Mouse (Mus musculus): Measurements from ENCODE around the gene Dag1. TPM values are rescaled to one million over a fixed set of nuclear protein-coding genes. Genes with fewer than 3 reads are reported as not detected.

Gene Dag1
- polyA plus RNA-seq, 1 experiment from 2014 or later, result 58.6 TPM

DNA sequence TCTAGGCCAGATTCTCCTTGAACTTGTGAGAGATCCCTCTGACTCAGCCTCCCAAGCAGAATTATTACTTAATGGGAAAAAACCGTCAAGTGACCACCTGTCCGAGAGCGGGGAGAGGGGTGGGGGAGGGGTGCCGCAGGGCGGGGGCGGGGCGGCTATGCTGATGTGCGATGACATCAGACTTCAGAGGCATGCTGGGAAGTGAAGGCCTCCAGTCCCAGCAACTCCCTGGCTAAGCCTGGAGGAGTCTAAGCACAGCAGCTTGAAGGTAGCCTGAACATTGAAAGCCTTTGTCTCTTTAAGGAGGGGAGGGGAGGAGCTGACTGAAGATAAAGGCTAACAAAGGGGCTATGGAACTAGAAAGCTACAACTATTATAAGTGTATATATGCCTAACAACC is 98.6 kb downstream of the Dag1 start:
- Histone ChIP-seq H3K36me3 (ENCODE audit: control insufficient read depth, insufficient read depth, low read length) (no peaks in the 10 kb centered on the region), H3K9ac (replicated peaks; ENCODE audit: low read depth, low read length) (no peak overlapping the region), H3K4me1 (ENCODE audit: control insufficient read depth, insufficient read depth, low read length) (no peaks in the 10 kb centered on the region), H3K4me3 (ENCODE audit: low read depth, low read length) (no peak overlapping the region), H3K4me2 (ENCODE audit: low read depth, low read length) (no peak overlapping the region), H3K27ac (ENCODE audit: low read depth, low read length) (no peak overlapping the region), H3K27me3 (ENCODE audit: control insufficient read depth, insufficient read depth, low read length) (no peaks in the 10 kb centered on the region), H3K9me3 (ENCODE audit: control insufficient read depth, low read length) (no peaks in the 10 kb centered on the region)
- ATAC-seq (ENCODE audit: low read depth), result no peak
- WGBS, result 40% methylated on average over 8 of the region's 8 CpGs

DNA sequence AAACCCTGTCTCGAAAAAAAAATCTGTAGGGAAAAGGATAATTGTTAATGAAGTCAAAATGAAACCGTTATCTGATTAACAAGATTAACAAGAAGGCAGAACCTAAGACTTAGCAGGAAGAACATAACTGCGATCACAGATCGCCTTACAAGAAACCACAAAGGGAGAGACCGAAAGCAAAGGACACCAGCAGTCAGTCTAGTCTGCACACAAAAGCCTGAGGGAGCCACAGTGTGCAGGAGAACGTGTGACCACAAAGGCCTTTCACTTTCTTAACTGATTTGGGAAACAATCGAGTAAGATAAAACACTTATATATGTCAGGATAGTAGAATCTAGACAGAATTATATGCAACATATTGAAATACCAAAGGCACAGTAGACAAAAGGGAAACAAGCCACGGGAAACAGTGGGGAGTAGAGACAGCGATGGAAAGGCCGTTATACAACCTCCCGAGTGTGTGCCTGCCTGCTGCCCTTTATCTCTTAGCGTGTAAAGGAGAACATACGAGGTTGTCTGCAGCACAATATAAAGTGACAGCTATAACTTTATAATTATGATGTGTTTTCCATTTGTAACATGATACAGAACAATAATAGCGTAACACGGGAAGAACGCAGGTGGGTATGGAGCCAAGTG is 100.0 kb downstream of the Dag1 start:
- H3K4me2 ChIP-seq (ENCODE audit: low read depth, low read length), result no peak overlapping the region
- no peak overlapping the region for H3K27ac ChIP-seq (ENCODE audit: low read depth, low read length)
- H3K36me3 ChIP-seq (ENCODE audit: control insufficient read depth, insufficient read depth, low read length), result no peaks in the 10 kb centered on the region
- H3K27me3 ChIP-seq (ENCODE audit: control insufficient read depth, insufficient read depth, low read length), result no peaks in the 10 kb centered on the region
- ATAC-seq (ENCODE audit: low read depth), result no peak
- H3K9ac ChIP-seq (replicated peaks; ENCODE audit: low read depth, low read length), result no peak overlapping the region
- H3K9me3 ChIP-seq (ENCODE audit: control insufficient read depth, low read length), result no peaks in the 10 kb centered on the region
- WGBS, result 68% methylated on average over 16 of the region's 16 CpGs
- no peak overlapping the region for H3K4me3 ChIP-seq (ENCODE audit: low read depth, low read length)
- no peaks in the 10 kb centered on the region for H3K4me1 ChIP-seq (ENCODE audit: control insufficient read depth, insufficient read depth, low read length)

DNA sequence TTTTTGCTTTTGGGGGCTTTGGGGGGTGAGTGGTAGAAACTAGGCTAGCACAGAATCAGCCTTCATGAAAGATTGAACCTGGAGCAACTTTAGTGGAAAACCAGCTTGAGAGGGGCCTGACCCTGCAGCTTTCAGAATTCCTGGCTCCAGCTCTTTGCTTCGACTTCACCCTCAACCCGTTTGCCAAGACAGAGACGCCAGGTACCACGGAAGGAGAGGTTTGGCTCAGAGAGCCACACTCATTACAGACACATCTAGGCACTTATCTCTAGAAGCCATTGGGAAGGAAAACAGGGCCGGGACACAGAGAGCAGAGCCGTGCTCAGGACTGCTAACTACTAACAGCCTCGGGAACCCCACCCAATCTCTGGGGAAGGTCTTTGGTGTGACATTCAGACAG is 105.9 kb downstream of the Dag1 start:
- Histone ChIP-seq H3K4me3 (ENCODE audit: low read depth, low read length) (no peak overlapping the region), H3K9ac (replicated peaks; ENCODE audit: low read depth, low read length) (no peak overlapping the region), H3K27ac (ENCODE audit: low read depth, low read length) (no peak overlapping the region), H3K36me3 (ENCODE audit: control insufficient read depth, insufficient read depth, low read length) (no peaks in the 10 kb centered on the region), H3K9me3 (ENCODE audit: control insufficient read depth, low read length) (no peaks in the 10 kb centered on the region), H3K4me2 (ENCODE audit: low read depth, low read length) (no peak overlapping the region), H3K4me1 (ENCODE audit: control insufficient read depth, insufficient read depth, low read length) (no peaks in the 10 kb centered on the region), H3K27me3 (ENCODE audit: control insufficient read depth, insufficient read depth, low read length) (no peaks in the 10 kb centered on the region)
- no peak for ATAC-seq (ENCODE audit: low read depth)
- 77% methylated on average over 7 of the region's 7 CpGs for WGBS

DNA sequence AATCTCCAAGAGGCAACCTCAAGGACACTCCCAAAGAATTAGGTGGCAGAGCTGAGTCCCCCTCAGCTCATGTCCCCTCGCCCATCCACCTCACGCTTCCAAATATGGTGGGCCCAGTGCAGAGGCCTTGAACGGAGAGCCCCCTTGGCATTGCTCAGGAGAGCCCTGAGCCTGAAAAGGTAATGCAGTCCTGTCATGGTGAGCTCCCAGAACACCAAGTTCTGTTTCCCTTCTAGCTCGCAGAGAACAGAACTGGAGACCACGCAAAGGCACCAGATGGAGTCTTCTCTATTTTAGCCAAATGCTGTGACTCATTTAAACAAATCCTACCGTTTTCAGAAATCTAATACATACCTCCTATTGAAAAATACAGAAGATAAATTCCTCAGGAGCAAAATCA is 106.3 kb downstream of the Dag1 start:
- ATAC-seq (ENCODE audit: low read depth), result no peak
- no peaks in the 10 kb centered on the region for H3K27me3 ChIP-seq (ENCODE audit: control insufficient read depth, insufficient read depth, low read length)
- 92% methylated on average over 6 of the region's 6 CpGs for WGBS
- H3K4me3 ChIP-seq (ENCODE audit: low read depth, low read length), result no peak overlapping the region
- H3K9ac ChIP-seq (replicated peaks; ENCODE audit: low read depth, low read length), result no peak overlapping the region
- H3K27ac ChIP-seq (ENCODE audit: low read depth, low read length), result no peak overlapping the region
- no peaks in the 10 kb centered on the region for H3K9me3 ChIP-seq (ENCODE audit: control insufficient read depth, low read length)
- H3K4me1 ChIP-seq (ENCODE audit: control insufficient read depth, insufficient read depth, low read length), result no peaks in the 10 kb centered on the region
- H3K4me2 ChIP-seq (ENCODE audit: low read depth, low read length), result no peak overlapping the region
- no peaks in the 10 kb centered on the region for H3K36me3 ChIP-seq (ENCODE audit: control insufficient read depth, insufficient read depth, low read length)

DNA sequence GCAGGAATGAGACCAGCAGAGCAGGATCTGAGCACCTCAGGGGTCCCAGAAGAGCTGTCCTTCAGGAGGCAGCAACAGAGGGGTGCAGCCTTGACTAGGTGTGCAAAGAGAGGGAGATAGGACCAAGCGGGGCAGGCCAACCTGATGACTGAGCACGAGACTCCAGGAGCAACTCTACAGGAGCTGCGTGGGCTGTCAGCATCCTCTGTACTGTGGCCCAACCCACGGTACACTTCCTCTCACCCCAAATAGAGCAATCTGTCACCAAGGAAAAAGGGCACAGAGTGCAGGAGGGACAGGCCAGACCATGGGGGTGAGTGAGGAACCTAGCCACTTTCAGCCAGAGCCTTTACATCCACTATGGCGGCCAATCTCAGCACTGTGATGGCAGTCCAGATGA is 107.0 kb downstream of the Dag1 start:
- H3K4me2 ChIP-seq (ENCODE audit: low read depth, low read length), result no peak overlapping the region
- no peaks in the 10 kb centered on the region for H3K9me3 ChIP-seq (ENCODE audit: control insufficient read depth, low read length)
- no peaks in the 10 kb centered on the region for H3K27me3 ChIP-seq (ENCODE audit: control insufficient read depth, insufficient read depth, low read length)
- no peak for ATAC-seq (ENCODE audit: low read depth)
- no peaks in the 10 kb centered on the region for H3K4me1 ChIP-seq (ENCODE audit: control insufficient read depth, insufficient read depth, low read length)
- no peak overlapping the region for H3K27ac ChIP-seq (ENCODE audit: low read depth, low read length)
- 94% methylated on average over 5 of the region's 5 CpGs for WGBS
- no peak overlapping the region for H3K4me3 ChIP-seq (ENCODE audit: low read depth, low read length)
- H3K9ac ChIP-seq (replicated peaks; ENCODE audit: low read depth, low read length), result no peak overlapping the region
- H3K36me3 ChIP-seq (ENCODE audit: control insufficient read depth, insufficient read depth, low read length), result no peaks in the 10 kb centered on the region

DNA sequence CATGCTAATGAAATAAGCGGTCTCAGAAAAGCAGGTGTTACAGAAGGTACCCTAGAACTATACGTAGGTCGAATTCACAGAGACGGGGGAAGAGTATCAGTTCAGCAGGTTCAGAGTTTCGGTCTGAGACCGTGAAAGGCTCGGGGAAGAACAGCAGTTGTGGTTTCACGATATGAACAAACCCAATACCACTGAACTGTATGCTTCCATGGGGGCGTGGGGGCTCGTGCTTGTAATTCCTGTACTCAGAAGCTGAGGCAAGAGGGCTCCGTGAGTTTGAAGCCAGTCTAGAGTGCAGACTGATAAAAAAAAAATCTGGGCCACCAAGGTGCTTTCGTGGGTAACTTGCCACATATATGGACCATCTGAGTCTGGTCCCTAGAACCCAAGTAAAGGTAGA is 108.9 kb downstream of the Dag1 start:
- Histone ChIP-seq H3K4me1 (ENCODE audit: control insufficient read depth, insufficient read depth, low read length) (no peaks in the 10 kb centered on the region), H3K4me2 (ENCODE audit: low read depth, low read length) (no peak overlapping the region), H3K9ac (replicated peaks; ENCODE audit: low read depth, low read length) (no peak overlapping the region), H3K36me3 (ENCODE audit: control insufficient read depth, insufficient read depth, low read length) (no peaks in the 10 kb centered on the region), H3K27me3 (ENCODE audit: control insufficient read depth, insufficient read depth, low read length) (no peaks in the 10 kb centered on the region), H3K9me3 (ENCODE audit: control insufficient read depth, low read length) (no peaks in the 10 kb centered on the region), H3K27ac (ENCODE audit: low read depth, low read length) (no peak overlapping the region), H3K4me3 (ENCODE audit: low read depth, low read length) (no peak overlapping the region)
- no peak for ATAC-seq (ENCODE audit: low read depth)
- 92% methylated on average over 12 of the region's 12 CpGs for WGBS

Other genes starting within 250 kb of the Dag1 start
- gene Gmppb, start 214.7 kb downstream of the Dag1 start, polyA plus RNA-seq (2014; fragmentation: Nextera tagmentation; extraction: Ambion mirVana), result 19.5 and 21.2 TPM in 2 replicates
- gene Amigo3, start 210.8 kb downstream of the Dag1 start, polyA plus RNA-seq (2014; fragmentation: Nextera tagmentation; extraction: Ambion mirVana), result 2.8 and 3.5 TPM in 2 replicates
- gene Mst1, start 183.5 kb downstream of the Dag1 start, polyA plus RNA-seq (2014; fragmentation: Nextera tagmentation; extraction: Ambion mirVana), result 0.08 TPM in 1 of 2 replicates, not detected in the other
- gene Rnf123, start 180.6 kb downstream of the Dag1 start, polyA plus RNA-seq (2014; fragmentation: Nextera tagmentation; extraction: Ambion mirVana), result 47.7 and 55.7 TPM in 2 replicates
- 47.9 and 51.7 TPM in 2 replicates for gene Apeh, start 169.4 kb downstream of the Dag1 start, polyA plus RNA-seq (2014; fragmentation: Nextera tagmentation; extraction: Ambion mirVana)
- gene Bsn, start 73.6 kb downstream of the Dag1 start, polyA plus RNA-seq (2014; fragmentation: Nextera tagmentation; extraction: Ambion mirVana), result 16.0 and 17.9 TPM in 2 replicates
- gene Nicn1, start 26.5 kb upstream of the Dag1 start, polyA plus RNA-seq (2014; fragmentation: Nextera tagmentation; extraction: Ambion mirVana), result 130 and 165 TPM in 2 replicates
- gene Amt, start 32.9 kb upstream of the Dag1 start, polyA plus RNA-seq (2014; fragmentation: Nextera tagmentation; extraction: Ambion mirVana), result 24.7 and 27.9 TPM in 2 replicates
- gene Rhoa, start 42.2 kb upstream of the Dag1 start, polyA plus RNA-seq (2014; fragmentation: Nextera tagmentation; extraction: Ambion mirVana), result 151 and 173 TPM in 2 replicates
- 55.2 and 60.8 TPM in 2 replicates for gene Tcta, start 42.2 kb upstream of the Dag1 start, polyA plus RNA-seq (2014; fragmentation: Nextera tagmentation; extraction: Ambion mirVana)
- gene Gpx1, start 74.9 kb upstream of the Dag1 start, polyA plus RNA-seq (2014; fragmentation: Nextera tagmentation; extraction: Ambion mirVana), result 463 and 504 TPM in 2 replicates
- gene Usp4, start 83.9 kb upstream of the Dag1 start, polyA plus RNA-seq (2014; fragmentation: Nextera tagmentation; extraction: Ambion mirVana), result 130 and 149 TPM in 2 replicates
- 2.1 and 2.5 TPM in 2 replicates for gene 1700102P08Rik, start 128.8 kb upstream of the Dag1 start, polyA plus RNA-seq (2014; fragmentation: Nextera tagmentation; extraction: Ambion mirVana)
- 1.7 and 1.8 TPM in 2 replicates for gene Ccdc36, start 164.5 kb upstream of the Dag1 start, polyA plus RNA-seq (2014; fragmentation: Nextera tagmentation; extraction: Ambion mirVana)
- gene BC048562, start 172.5 kb upstream of the Dag1 start, polyA plus RNA-seq (2014; fragmentation: Nextera tagmentation; extraction: Ambion mirVana), result not detected in 2 replicates
- gene Ccdc71, start 196.6 kb upstream of the Dag1 start, polyA plus RNA-seq (2014; fragmentation: Nextera tagmentation; extraction: Ambion mirVana), result 50.4 and 55.1 TPM in 2 replicates
- 49.8 and 63.3 TPM in 2 replicates for gene Klhdc8b, start 197.6 kb upstream of the Dag1 start, polyA plus RNA-seq (2014; fragmentation: Nextera tagmentation; extraction: Ambion mirVana)
- gene Lamb2, start 215.8 kb upstream of the Dag1 start, polyA plus RNA-seq (2014; fragmentation: Nextera tagmentation; extraction: Ambion mirVana), result 8.3 and 15.3 TPM in 2 replicates
- gene Usp19, start 226.6 kb upstream of the Dag1 start, polyA plus RNA-seq (2014; fragmentation: Nextera tagmentation; extraction: Ambion mirVana), result 66.1 and 73.0 TPM in 2 replicates
- 69.3 and 75.6 TPM in 2 replicates for gene Qars, start 243.7 kb upstream of the Dag1 start, polyA plus RNA-seq (2014; fragmentation: Nextera tagmentation; extraction: Ambion mirVana)